Mouse (Mus musculus) spleen, adult 2 months (tissue): Measurements from ENCODE around the gene Pcdh19.

ENCODE experiments used
- CTCF ChIP-seq: fragments of 200-500 bp; IDR thresholded peaks from 2 replicates; pipeline ENCODE4 v1.5.1; 2011; ENCODE audit warnings: mild to moderate bottlenecking, inconsistent platforms; ENCODE audit not compliant: insufficient read depth, insufficient read length, insufficient replicate concordance; ENCODE audit errors: extremely low read depth
- POLR2A ChIP-seq: fragments of 200-500 bp; IDR thresholded peaks from 2 replicates; pipeline ENCODE4 v1.6.1; 2011; ENCODE audit warnings: low read depth, low read length, inconsistent platforms

DNA sequence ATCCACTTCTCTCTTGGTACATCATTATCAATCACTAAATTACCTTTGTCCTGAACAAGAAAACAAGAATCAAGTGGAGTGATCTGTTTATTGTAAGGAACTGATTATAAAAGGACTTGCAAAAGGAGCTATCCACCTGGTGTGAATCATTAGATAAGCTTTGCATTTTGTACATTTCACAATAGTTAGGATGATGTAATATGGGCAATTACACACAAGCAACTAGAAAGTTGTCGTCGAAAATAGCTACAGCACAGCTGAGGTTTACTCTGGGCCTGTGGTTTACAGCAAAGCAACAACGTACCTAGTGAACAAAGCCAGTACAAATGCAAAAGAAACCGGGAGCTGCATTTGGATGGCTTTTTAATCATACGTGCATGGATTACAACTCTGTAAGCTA is 28.7 kb downstream of the Pcdh19 start:
- TF ChIP-seq POLR2A: no peak
- TF ChIP-seq CTCF: no peak
